In the genomic region with DNA sequence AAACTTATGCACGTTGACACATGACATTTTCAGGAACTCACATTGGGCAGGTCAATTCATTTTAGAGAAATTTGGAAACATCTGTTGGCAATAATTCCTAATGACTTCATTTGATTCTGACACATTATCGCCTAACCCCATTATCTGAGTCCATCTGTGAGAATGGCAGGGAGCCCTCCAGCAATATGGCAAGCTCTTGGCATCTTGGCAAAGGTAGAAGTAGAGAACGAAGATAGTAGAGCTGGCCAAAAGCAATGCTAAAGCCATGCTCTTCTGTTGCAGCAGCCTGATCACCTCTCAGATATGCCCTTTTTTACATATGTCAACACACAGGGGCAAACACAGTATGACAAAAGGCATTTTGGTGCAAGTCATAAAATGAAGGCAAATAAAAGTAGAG, we compare ENCODE assay signal across 27 mouse cellular contexts.
DNase-seq lines count a peak whose midpoint lies in the region; ATAC-seq and TF ChIP-seq lines count a peak whose summit lies in the region.
"Had no signal": no experiment of that assay in that cellular context is flagged by ENCODE, and none has a peak within 500 bp of the region (broad histone marks: within the 10 kb centered on the region; RNA-seq: fewer than 3 reads in every experiment).

No protein-coding gene starts in this region.

- no peaks in the 10 kb centered on the region for H3K9me3 ChIP-seq in forebrain, embryonic 13.5 days (replicated peaks)
- no peaks in the 10 kb centered on the region for H3K9me3 ChIP-seq in forebrain, embryonic 10.5 days
- H3K9me3 ChIP-seq in hindbrain, postnatal 0 days (ENCODE audit: low read length), result no peaks in the 10 kb centered on the region
- no peaks in the 10 kb centered on the region for H3K9me3 ChIP-seq in hindbrain, embryonic 12.5 days (replicated peaks)
- no peaks in the 10 kb centered on the region for H3K9me3 ChIP-seq in forebrain, embryonic 16.5 days (ENCODE audit: control insufficient read depth, low read length)
- no peaks in the 10 kb centered on the region for H3K9me3 ChIP-seq in intestine, embryonic 16.5 days (ENCODE audit: control insufficient read depth, low read length)
- H3K9me3 ChIP-seq: embryonic facial prominence, embryonic 12.5 days; heart, embryonic 10.5 days; heart, embryonic 15.5 days; hindbrain, embryonic 15.5 days; intestine, embryonic 15.5 days; stomach, embryonic 15.5 days had no signal

- H3K9ac ChIP-seq in forebrain, embryonic 13.5 days, result no peak overlapping the region
- no peak overlapping the region for H3K9ac ChIP-seq in hindbrain, postnatal 0 days (replicated peaks; ENCODE audit: low read length)
- no peak overlapping the region for H3K9ac ChIP-seq in hindbrain, embryonic 12.5 days
- H3K9ac ChIP-seq in forebrain, embryonic 16.5 days (replicated peaks; ENCODE audit: low read depth, low read length), result no peak overlapping the region
- no peak overlapping the region for H3K9ac ChIP-seq in intestine, embryonic 16.5 days (ENCODE audit: low read depth, low read length)
- H3K9ac ChIP-seq: embryonic facial prominence, embryonic 12.5 days; heart, embryonic 15.5 days; hindbrain, embryonic 15.5 days; intestine, embryonic 15.5 days; liver, embryonic 14.5 days; stomach, embryonic 15.5 days had no signal

- H3K4me3 ChIP-seq in forebrain, embryonic 13.5 days, result no peak overlapping the region
- H3K4me3 ChIP-seq in forebrain, embryonic 10.5 days, result no peak overlapping the region
- H3K4me3 ChIP-seq in hindbrain, postnatal 0 days (ENCODE audit: low read length), result no peak overlapping the region
- no peak overlapping the region for H3K4me3 ChIP-seq in hindbrain, embryonic 12.5 days
- H3K4me3 ChIP-seq in forebrain, embryonic 16.5 days (replicated peaks; ENCODE audit: low read length), result no peak overlapping the region
- no peak overlapping the region for H3K4me3 ChIP-seq in intestine, embryonic 16.5 days (ENCODE audit: low read length)
- H3K4me3 ChIP-seq: embryonic facial prominence, embryonic 12.5 days; heart, embryonic 10.5 days; heart, embryonic 15.5 days; hindbrain, embryonic 15.5 days; intestine, embryonic 15.5 days; stomach, embryonic 15.5 days had no signal

- no peak for TF ChIP-seq CTCF in hindbrain, postnatal 0 days (IDR thresholded peaks at IDR 0.05; ENCODE audit: low read depth)

- H3K4me2 ChIP-seq in forebrain, embryonic 13.5 days, result no peak overlapping the region
- no peak overlapping the region for H3K4me2 ChIP-seq in hindbrain, postnatal 0 days (ENCODE audit: low read depth, low read length)
- no peak overlapping the region for H3K4me2 ChIP-seq in hindbrain, embryonic 12.5 days (replicated peaks)
- no peak overlapping the region for H3K4me2 ChIP-seq in forebrain, embryonic 16.5 days (ENCODE audit: low read length)
- H3K4me2 ChIP-seq in intestine, embryonic 16.5 days (ENCODE audit: low read depth, low read length), result no peak overlapping the region
- H3K4me2 ChIP-seq: embryonic facial prominence, embryonic 12.5 days; heart, embryonic 15.5 days; hindbrain, embryonic 15.5 days; intestine, embryonic 15.5 days; stomach, embryonic 15.5 days had no signal

- no peak overlapping the region for H3K27ac ChIP-seq in forebrain, embryonic 13.5 days
- no peak overlapping the region for H3K27ac ChIP-seq in forebrain, embryonic 10.5 days
- no peak overlapping the region for H3K27ac ChIP-seq in hindbrain, postnatal 0 days
- no peak overlapping the region for H3K27ac ChIP-seq in hindbrain, embryonic 12.5 days
- H3K27ac ChIP-seq in forebrain, embryonic 16.5 days (ENCODE audit: low read length), result no peak overlapping the region
- no peak overlapping the region for H3K27ac ChIP-seq in intestine, embryonic 16.5 days (ENCODE audit: low read length)
- H3K27ac ChIP-seq: embryonic facial prominence, embryonic 12.5 days; heart, embryonic 10.5 days; heart, embryonic 15.5 days; hindbrain, embryonic 15.5 days; intestine, embryonic 15.5 days; liver, embryonic 14.5 days; macrophage; stomach, embryonic 15.5 days had no signal

- peak; percentile 48; the same call in 1 of the 2 replicates for ATAC-seq in forebrain, embryonic 13.5 days
- ATAC-seq in hindbrain, postnatal 0 days, result peak; percentile 47; the same call in 1 of the 2 replicates
- ATAC-seq in hindbrain, embryonic 12.5 days (ENCODE audit: low FRiP score), result no peak
- ATAC-seq in forebrain, embryonic 16.5 days, result 0 out of 2 replicates have a peak, but pooled peaks have one; percentile 45
- no peak for ATAC-seq in intestine, embryonic 16.5 days
- ATAC-seq: intestine, embryonic 15.5 days had no signal

- no peak for DNase-seq in forebrain, embryonic 10.5 days (ENCODE audit: extremely low spot score, low spot score)
- peak; percentile 63 for DNase-seq in hindbrain, postnatal 0 days (ENCODE audit: low spot score)
- DNase-seq: adrenal gland, postnatal 25 days; B cell, adult 2 months; cerebellum, adult 8-10 months; embryo, embryonic 11 days; gastrocnemius, postnatal 10 days; kidney, adult 8-10 months; kidney, postnatal 10 days; layer of hippocampus, postnatal 36 days; liver; lung, adult 2 months; lung, postnatal 10 days; midbrain, embryonic 14.5 days; right cerebral cortex, postnatal 25 days had no signal

- H3K27me3 ChIP-seq in forebrain, embryonic 13.5 days, result no peaks in the 10 kb centered on the region
- no peaks in the 10 kb centered on the region for H3K27me3 ChIP-seq in forebrain, embryonic 10.5 days (ENCODE audit: poor library complexity, severe bottlenecking)
- no peaks in the 10 kb centered on the region for H3K27me3 ChIP-seq in hindbrain, postnatal 0 days (ENCODE audit: insufficient read depth, low read length)
- no peaks in the 10 kb centered on the region for H3K27me3 ChIP-seq in hindbrain, embryonic 12.5 days
- H3K27me3 ChIP-seq in forebrain, embryonic 16.5 days (replicated peaks; ENCODE audit: control insufficient read depth, insufficient read depth, low read length), result no peaks in the 10 kb centered on the region
- H3K27me3 ChIP-seq in intestine, embryonic 16.5 days (replicated peaks; ENCODE audit: control insufficient read depth, insufficient read depth, low read length), result no peaks in the 10 kb centered on the region
- H3K27me3 ChIP-seq: embryonic facial prominence, embryonic 12.5 days; heart, embryonic 15.5 days; hindbrain, embryonic 15.5 days; intestine, embryonic 15.5 days; stomach, embryonic 15.5 days had no signal

- WGBS in forebrain, embryonic 13.5 days, result 80% methylated on average over 3 of the region's 3 CpGs
- 92% methylated on average over 3 of the region's 3 CpGs for WGBS in forebrain, embryonic 10.5 days
- WGBS in hindbrain, postnatal 0 days, result 47% methylated on average over 3 of the region's 3 CpGs
- WGBS in hindbrain, embryonic 12.5 days, result 84% methylated on average over 3 of the region's 3 CpGs
- WGBS in forebrain, embryonic 16.5 days, result 64% methylated on average over 3 of the region's 3 CpGs
- WGBS in intestine, embryonic 16.5 days, result 82% methylated on average over 3 of the region's 3 CpGs

- H3K4me1 ChIP-seq in forebrain, embryonic 13.5 days, result no peaks in the 10 kb centered on the region
- no peaks in the 10 kb centered on the region for H3K4me1 ChIP-seq in forebrain, embryonic 10.5 days
- no peaks in the 10 kb centered on the region for H3K4me1 ChIP-seq in hindbrain, postnatal 0 days (ENCODE audit: insufficient read depth, low read length)
- no peaks in the 10 kb centered on the region for H3K4me1 ChIP-seq in hindbrain, embryonic 12.5 days
- no peaks in the 10 kb centered on the region for H3K4me1 ChIP-seq in forebrain, embryonic 16.5 days (replicated peaks; ENCODE audit: control insufficient read depth, insufficient read depth, low read length)
- no peaks in the 10 kb centered on the region for H3K4me1 ChIP-seq in intestine, embryonic 16.5 days (ENCODE audit: control insufficient read depth, insufficient read depth, low read length)
- H3K4me1 ChIP-seq: embryonic facial prominence, embryonic 12.5 days; heart, embryonic 10.5 days; heart, embryonic 15.5 days; hindbrain, embryonic 15.5 days; intestine, embryonic 15.5 days; stomach, embryonic 15.5 days had no signal

- H3K36me3 ChIP-seq in forebrain, embryonic 13.5 days (ENCODE audit: poor library complexity, severe bottlenecking), result no peaks in the 10 kb centered on the region
- H3K36me3 ChIP-seq in forebrain, embryonic 10.5 days (replicated peaks), result no peaks in the 10 kb centered on the region
- no peaks in the 10 kb centered on the region for H3K36me3 ChIP-seq in hindbrain, postnatal 0 days (ENCODE audit: insufficient read depth, low read length)
- no peaks in the 10 kb centered on the region for H3K36me3 ChIP-seq in hindbrain, embryonic 12.5 days
- H3K36me3 ChIP-seq in forebrain, embryonic 16.5 days (ENCODE audit: control insufficient read depth, insufficient read depth), result no peaks in the 10 kb centered on the region
- no peaks in the 10 kb centered on the region for H3K36me3 ChIP-seq in intestine, embryonic 16.5 days (ENCODE audit: control insufficient read depth, insufficient read depth, low read length)
- H3K36me3 ChIP-seq: embryonic facial prominence, embryonic 12.5 days; heart, embryonic 10.5 days; heart, embryonic 15.5 days; hindbrain, embryonic 15.5 days; intestine, embryonic 15.5 days; stomach, embryonic 15.5 days had no signal

Comparison
In these comparisons a context has a peak if more than half of its experiments do, and no peak if none do; other contexts are left out.
1. ATAC-seq: peak in forebrain, embryonic 13.5 days (single experiment), hindbrain, postnatal 0 days (single experiment) and forebrain, embryonic 16.5 days (single experiment); none in hindbrain, embryonic 12.5 days (single experiment) and intestine, embryonic 16.5 days (single experiment).